Mouse (Mus musculus) heart, postnatal 36 days (tissue): ENCODE results near the gene Nup133. TPM values are rescaled to one million over a fixed set of nuclear protein-coding genes. Genes with fewer than 3 reads are reported as not detected.

Source experiments
- DNase-seq, 2 experiments: peaks; one replicate each; pipeline ENCODE4 v3.0.0; 2021 to 2022
- intact Hi-C: fragments of 180-260 bp; cut with DNase I; formaldehyde crosslinking; loops from one replicate; pipeline ENCODE4 v1.15.1; 2025
- total RNA-seq, 2 experiments: library from RNA; stranded (reverse); gene quantifications; 2 replicates each; pipeline ENCODE4 v1.2.3; 2021

The Nup133 gene
- total RNA-seq, 2 experiments from 2014 or later = 11.2 TPM

GRCm38 (mm10) chr8:123854733-123855475, 94.2 kb downstream of the Nup133 start:
- no peak for DNase-seq
- intact Hi-C loops = no loop called here

DNA sequence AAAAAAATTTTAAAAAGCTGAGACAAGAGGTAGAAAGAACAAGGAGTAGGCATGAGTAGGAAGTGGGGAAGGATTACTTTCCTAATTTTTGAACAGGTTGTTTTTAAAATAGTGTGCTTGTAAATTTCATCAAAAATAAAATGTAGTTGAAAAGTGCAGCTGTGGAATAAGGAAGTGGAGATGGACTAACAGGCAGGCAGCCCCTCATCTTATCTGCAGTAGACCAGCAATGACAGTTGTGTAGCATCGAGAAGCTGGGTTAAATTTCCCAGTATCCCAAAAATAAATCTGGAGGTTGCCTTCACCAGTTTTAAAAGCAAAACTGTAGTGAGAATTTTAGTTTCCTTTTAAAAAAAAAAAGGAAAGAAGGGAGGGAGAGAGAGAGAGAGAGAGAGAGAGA, 94.8 kb downstream of the Nup133 start:
- no peak for DNase-seq

GRCm38 (mm10) chr8:123851590-123851989, 97.5 kb downstream of the Nup133 start:
- no peak for DNase-seq
- intact Hi-C loops = no loop called here

More for the DNA sequence above, 94.8 kb downstream of the Nup133 start:
- intact Hi-C loops = no loop called here

DNA sequence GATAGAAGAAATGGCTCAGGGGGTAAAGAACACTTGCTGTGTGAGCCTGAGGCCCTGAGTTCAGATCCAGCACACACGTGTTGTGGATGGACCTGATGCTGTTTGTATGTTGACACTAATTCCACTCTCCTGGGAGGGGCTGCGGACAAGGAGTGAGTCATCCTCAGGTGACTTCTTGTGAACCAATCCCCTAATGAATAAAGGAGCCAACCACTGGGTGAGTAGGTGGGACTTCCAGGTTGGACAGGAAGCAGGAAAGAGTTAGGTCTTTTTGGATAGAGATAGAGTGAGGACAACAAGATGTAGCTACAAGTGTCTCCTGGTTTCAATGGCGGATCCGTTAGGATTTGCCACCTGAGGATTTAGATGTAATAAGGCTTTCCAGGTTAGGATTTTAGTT, 99.7 kb downstream of the Nup133 start:
- DNase-seq = no peak
- intact Hi-C loops = no loop called here

DNA sequence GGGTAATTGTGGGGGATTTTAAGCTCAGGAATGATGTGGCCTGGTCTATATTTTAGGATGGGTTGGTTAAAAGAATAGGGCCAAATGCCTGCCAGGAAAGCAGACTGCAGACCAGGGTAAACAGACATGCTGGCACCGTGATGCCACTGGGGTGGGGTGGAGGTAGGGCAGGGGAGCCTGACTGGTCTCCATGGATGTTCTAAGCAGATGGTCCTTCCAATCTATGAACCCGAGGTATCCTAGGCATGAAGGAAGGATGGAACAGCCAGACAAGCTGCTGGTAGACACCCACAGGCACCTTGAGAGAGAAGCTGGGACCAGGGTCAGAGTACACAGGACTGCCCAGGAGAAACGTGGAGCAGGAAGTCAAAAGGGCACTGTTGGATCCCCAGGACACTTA, 101.5 kb downstream of the Nup133 start:
- intact Hi-C loops = no loop called here
- DNase-seq = no peak

Other genes starting within 250 kb of the Nup133 start
- gene Rab4a, start 143.3 kb downstream of the Nup133 start, total RNA-seq = 1 to 10 TPM; 7.3 to 7.9 TPM
- 1 to 10 TPM; 1.3 to 1.6 TPM for gene Ccsap, start 89.1 kb downstream of the Nup133 start, total RNA-seq
- 100 to 1,000 TPM; 656 to 855 TPM for gene Acta1, start 54.5 kb downstream of the Nup133 start, total RNA-seq
- gene Abcb10, start 33.9 kb upstream of the Nup133 start, total RNA-seq = 10 to 100 TPM; 43.2 to 52.8 TPM
- gene Taf5l, start 72.1 kb upstream of the Nup133 start, total RNA-seq = 10 to 100 TPM; 13.8 to 14.0 TPM
- 1 to 10 TPM; 6.3 TPM for gene Urb2, start 72.2 kb upstream of the Nup133 start, total RNA-seq